Mouse (Mus musculus) cerebellum, adult 8-10 months (tissue): ENCODE measurements at regions not wholly inside any gene's neighbourhood (a gene's known extent, or its start where the extent isn't known, plus 50 kb on each side); places are given as distances from the start of the nearest gene placed in this dataset.

Experiments
- DNase-seq: peaks from one replicate; pipeline ENCODE4 v3.0.0; 2022

- no peak for DNase-seq
These were observed 139.2 kb upstream of the Cpeb2 start for GRCm38 (mm10) chr5:43093647-43094326.

DNA sequence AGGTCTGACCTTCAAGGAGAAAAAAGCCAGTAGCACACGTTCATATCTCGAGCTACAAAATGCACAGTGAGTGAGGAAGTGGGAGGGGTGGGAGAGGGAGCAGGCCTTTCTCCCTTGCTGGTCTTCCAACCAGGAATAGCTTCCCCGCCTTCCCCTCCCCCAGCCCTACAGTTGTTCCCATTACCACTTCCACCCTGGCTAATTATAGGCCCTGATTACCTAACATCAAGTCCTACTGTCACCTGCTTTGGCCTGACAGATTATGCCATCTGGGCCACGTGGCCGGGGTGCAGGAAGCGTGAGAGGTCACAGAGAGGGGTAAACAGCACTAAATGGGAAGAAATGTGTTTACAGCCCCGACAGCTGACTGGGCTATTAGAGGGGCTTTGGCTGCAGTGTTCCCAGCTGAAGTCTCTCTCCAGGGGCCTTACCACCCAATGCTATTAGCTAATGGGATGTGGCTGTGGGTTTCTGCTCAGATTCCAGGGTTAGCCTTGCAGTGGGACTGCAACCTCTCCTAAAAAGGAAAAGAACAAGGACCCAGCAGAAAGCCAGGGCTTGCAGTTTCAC lies 138.6 kb upstream of the Cpeb2 start:
- DNase-seq = no peak

GRCm38 (mm10) chr5:43102000-43102459 lies 130.9 kb upstream of the Cpeb2 start:
- no peak for DNase-seq

- no peak for DNase-seq
These were observed 130.4 kb upstream of the Cpeb2 start for GRCm38 (mm10) chr5:43102590-43102989.

DNA sequence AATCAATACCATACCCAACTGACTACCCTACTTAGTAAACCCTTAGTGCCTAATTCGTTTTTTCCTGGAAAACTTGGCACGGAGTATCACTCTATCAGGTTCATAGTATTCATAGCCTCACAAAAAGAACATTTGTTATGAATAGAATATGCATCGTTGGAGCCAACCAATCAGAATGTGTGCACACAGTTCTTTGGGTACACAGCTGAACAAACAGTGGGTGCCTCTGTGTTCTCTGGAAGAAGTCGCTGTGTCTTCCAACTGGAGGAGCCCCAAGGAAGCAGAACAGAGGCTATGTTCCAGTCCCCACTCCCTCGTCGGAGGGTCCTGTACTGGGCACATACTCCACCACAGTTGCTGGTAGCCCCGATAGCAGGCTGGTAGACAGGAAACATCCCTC lies 129.2 kb upstream of the Cpeb2 start:
- DNase-seq = no peak

- no peak for DNase-seq
These were observed 127.4 kb upstream of the Cpeb2 start for GRCm38 (mm10) chr5:43105528-43105927.

DNA sequence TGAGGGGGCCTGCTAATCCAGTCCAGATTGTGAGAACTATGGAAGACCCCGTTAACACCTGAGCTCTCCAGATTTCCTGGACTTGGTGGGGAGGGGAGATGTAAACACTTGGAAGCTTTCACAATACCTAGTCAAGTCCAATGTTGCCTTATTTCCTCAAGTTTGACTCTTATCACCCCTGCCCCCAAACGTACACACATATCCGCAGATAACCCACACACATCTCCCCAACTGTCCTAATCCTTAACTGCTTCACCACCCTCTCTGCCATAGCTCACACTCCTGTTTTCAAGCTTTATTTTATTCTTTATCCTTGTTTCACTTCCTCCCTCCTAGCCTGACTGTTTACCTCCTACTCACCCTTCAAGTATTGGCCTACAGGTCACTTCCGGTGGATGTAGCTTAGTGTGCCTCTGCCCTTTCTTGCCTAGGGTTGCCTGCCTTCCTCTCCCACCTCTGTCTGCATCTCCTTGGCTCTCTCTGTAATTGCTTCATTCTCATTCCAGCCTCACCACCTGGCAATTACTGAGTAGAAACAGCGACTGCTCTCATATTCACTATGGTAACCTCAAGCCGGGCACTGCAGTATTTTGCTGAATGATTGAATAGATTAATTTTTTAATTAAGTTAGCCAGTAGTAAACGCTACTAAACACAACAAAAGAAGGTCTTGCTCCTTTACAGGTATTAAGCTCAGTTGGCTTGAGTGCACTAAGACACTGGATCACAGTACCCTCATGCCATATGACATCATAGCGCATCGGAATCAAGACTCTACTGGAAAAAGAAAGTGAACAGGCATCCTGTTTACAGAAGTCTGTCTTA lies 125.3 kb upstream of the Cpeb2 start:
- no peak for DNase-seq

GRCm38 (mm10) chr5:43108260-43108589 lies 124.7 kb upstream of the Cpeb2 start:
- DNase-seq = no peak

GRCm38 (mm10) chr5:43110122-43110521 lies 122.8 kb upstream of the Cpeb2 start:
- DNase-seq = no peak

DNA sequence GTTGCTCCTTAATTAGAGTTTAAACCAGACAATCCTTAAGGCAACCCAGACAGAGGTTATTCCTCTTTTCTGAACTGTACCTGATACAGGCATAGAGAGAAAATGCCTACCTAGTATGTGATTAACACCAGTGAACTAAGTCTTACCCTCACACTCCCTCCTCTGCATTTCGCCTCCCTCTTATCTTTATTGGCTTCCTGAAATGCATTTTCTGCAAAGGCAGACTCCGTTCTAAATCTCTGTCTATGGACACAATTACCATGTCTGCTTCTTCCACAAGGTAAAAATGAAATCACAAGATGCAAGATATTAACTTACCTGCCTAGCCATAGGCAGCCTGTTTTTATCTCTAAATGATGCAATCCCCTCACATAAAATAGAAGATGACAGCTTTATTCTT lies 121.2 kb upstream of the Cpeb2 start:
- no peak for DNase-seq

- DNase-seq = no peak
These were observed 119.4 kb upstream of the Cpeb2 start for GRCm38 (mm10) chr5:43113405-43114119.

DNA sequence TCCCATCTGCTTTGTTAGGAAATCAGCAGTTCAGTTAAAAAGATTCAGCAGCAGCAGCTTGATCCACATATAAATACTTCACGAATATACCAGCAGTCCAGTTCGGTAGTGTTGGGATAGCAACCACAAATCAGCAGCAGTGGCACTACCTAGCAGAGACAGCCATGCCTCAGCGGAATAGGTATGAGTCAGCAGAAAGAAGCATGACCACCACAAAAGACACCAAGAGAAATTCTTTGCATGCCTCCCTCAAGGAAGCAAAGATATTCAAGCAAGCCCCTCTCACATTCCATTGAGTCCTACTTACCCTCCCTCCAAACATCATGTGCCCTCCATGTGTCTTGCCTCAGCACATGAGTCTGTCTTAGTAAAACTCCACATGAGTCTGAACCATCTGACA lies 117.5 kb upstream of the Cpeb2 start:
- DNase-seq = no peak

DNA sequence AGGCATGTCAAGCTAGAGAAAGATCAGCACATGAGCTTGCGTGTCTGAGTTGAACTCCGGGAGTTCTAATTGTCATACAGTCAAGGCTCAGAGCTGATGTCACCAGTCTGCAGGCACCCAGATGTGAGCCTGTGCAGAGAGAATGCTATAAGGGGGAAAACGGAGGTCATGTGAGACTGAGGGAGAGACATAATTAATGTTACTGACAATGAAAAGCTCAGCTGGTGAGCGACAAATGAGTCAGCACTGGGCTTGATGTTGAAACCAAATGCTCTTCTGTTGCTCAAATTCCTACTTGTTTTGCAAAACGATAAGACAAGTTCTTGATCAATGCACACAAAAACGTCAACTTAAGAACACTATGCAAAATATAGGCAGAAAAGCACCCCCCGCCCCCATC lies 116.1 kb upstream of the Cpeb2 start:
- DNase-seq = no peak

GRCm38 (mm10) chr5:43121065-43121464 lies 111.9 kb upstream of the Cpeb2 start:
- DNase-seq = no peak

DNA sequence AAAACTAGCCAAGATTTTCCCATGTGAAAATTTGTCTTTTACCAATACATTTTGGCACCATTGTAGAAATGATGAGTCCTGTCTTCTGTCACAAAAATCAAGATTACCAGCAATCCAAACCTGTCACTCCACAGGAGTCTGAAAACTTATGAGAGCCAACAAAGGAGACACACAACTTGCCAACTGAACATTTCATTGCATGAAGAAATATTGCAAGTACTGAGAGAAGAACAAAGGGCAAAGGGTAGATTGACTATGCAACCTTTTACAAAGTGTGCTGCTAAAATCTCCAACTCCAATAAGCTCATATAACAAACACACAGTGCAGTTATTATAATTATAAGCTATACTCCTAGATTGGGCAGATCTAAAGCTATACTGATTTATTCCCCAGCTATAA lies 108.7 kb upstream of the Cpeb2 start:
- no peak for DNase-seq

DNA sequence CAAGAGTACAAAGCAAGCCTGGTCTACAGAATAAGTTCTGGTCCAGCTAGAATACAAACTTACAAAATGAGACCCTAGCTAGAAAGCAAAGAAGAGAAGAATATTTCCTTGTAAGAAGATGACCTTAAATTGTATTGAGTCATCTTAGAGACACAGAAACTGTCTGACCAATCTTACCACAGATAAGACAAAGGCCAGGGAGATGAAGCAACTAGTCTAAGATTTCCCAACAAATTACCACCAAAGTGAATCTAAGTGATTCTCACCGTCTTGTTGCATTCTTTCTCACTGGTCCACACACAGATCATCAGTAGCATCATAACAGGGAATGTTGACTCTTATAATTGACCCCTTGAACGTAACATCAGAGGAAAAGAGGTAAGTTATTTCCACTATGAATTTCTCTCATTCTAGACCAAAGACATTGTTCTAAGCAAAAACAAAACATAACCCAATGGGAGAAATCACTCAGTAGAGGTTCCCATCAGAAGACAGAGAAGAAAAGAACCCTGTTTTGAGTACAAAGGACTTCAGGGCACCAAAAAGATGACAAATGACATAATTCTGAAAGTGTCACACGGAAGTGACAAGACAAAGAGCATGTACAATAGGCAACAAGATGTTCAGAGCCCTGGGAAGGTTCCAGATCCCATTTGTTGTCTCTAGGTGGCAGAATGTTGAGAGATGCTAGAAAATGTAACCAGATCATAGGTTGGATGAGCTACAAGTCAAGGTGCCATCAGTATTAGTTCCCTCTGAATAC lies 107.0 kb upstream of the Cpeb2 start:
- DNase-seq = no peak

DNA sequence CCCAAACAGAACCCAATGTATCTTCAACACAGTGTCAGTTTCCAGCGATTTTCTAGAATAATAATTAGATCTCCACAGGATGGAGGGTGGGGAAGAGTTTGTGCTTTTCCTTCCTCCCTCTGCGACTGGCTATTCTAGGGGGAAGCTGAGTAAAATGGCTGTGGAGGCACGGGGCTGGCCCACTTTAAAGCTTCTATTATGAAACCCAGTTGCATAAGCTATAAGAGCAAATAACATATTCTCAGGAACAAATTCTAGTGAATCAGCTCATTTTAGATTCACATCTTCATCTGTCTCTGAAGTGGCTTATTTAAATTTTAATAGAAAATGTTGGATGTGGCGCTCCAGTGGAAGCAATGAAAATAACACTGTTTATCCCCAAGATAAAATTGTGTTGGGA lies 102.6 kb upstream of the Cpeb2 start:
- DNase-seq = no peak

GRCm38 (mm10) chr5:43130901-43131557 lies 101.9 kb upstream of the Cpeb2 start:
- DNase-seq = no peak

- DNase-seq = no peak
These were observed 99.3 kb upstream of the Cpeb2 start for GRCm38 (mm10) chr5:43133672-43134071.

DNA sequence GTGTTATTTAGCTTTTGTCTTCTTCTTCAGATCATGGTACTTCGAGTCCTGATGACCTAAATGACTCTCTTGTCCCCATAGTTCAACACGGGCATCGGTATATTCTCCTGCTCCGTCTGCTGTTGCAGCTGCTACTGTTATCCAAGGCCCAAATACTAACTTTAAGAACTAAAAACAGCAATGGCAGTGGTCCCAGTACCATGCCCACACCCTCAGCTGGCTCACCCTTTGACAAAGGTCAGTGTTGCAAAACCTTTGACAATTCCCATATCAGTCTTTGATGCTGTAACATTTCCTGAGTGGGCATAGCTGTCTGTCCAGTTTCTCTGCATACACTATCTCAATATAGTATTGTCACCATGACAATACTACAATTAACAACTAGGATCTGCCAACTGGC lies 96.8 kb upstream of the Cpeb2 start:
- no peak for DNase-seq

GRCm38 (mm10) chr5:43137777-43138176 lies 95.2 kb upstream of the Cpeb2 start:
- DNase-seq = no peak

GRCm38 (mm10) chr5:43138931-43139486 lies 94.0 kb upstream of the Cpeb2 start:
- DNase-seq = no peak
